Mouse (Mus musculus): ENCODE results near the gene Sh3d21.

DNA sequence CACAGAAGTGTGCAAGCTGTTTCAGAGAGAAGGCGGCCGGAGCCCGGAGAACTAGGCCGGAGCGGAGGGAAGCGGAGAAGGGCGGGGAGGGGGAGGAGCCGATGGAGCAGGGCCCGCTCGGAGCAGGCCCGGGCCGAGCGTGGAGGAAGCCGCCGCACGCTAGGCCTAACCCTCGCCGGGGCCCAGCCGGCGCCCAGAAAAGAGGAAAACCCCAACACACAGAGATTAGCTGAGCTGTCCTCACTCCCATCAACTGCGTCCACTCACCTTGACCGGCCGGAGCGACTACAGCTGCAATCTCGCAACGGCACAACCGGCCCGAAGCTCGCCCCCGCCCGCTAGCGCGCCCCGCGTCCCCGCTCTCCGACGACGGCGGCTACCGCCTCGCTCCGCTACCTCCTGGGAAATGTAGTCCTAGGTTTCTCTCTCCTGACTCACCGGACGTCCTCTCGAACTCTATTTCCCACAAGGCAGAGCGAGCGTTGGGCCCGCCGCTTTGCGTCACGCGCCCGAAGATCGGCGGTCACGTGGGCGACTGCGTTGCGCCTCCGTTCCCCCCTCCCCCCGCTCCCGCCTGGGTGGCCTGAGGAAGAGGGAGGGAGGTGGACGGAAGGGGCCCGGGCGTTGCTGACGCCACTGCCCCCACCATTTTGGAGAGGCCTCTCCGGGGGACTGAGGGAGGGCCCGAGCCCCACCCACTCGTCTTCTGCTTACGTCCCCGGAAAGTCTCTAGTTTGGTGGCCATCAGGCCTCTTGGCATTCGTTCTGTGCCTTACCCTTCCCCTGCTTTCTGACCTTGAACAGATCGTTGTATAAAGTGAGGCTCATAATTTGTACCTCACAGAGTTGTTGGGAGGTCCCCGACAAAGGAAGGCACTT lies 39.3 kb upstream of the Sh3d21 start, which contains the start of gene Thrap3:
- TF ChIP-seq POLR2A (IDR thresholded peaks at IDR 0.05; ENCODE audit: insufficient read depth, low read depth, low read length) (peak; percentile 92), EP300 (IDR thresholded peaks at IDR 0.05; ENCODE audit: insufficient read depth, low read depth, low read length) (peak; percentile 7; the same call in 1 of the 2 replicates)

Data from heart, adult 2 months (tissue).